Mouse (Mus musculus) gastrocnemius, postnatal 4 days (tissue): ENCODE data around the gene Dnm1. TPM values are rescaled to one million over a fixed set of nuclear protein-coding genes. Genes with fewer than 3 reads are reported as not detected.
A peak's percentile ranks its signal among the peaks of the same experiment; 100 is the strongest.

Source experiments
- DNase-seq, 2 experiments: peaks; one replicate each; pipeline ENCODE4 v3.0.0; 2021 to 2022; ENCODE audit warnings: low spot score in 2 of 2, mixed read lengths in 2 of 2
- long read RNA-seq, 2 experiments: library from polyadenylated mRNA; stranded (forward); transcript quantifications; one replicate each; pipeline ENCODE4 v2.0.0; 2021
- total RNA-seq, 2 experiments: library from RNA; stranded (reverse); gene quantifications; 2 replicates each; pipeline ENCODE4 v1.2.3; 2021

The Dnm1 gene
- 10 to 100 TPM; 36.5 to 38.7 TPM for total RNA-seq
- long read RNA-seq, experiment 1, partial matches to known transcripts = 6 of 11 reads
- long read RNA-seq, experiment 1, other reads (novel, unspliced or antisense) = 5 of 11 reads
- long read RNA-seq, experiment 2, partial matches to known transcripts = 4 of 9 reads
- long read RNA-seq, experiment 2, other reads (novel, unspliced or antisense) = 5 of 9 reads

- peak; percentile 93 to 94 for DNase-seq
Observed at GRCm38 (mm10) chr2:32353007-32353542, at the start of gene Dnm1. Dnm1 (minus strand) TSS chr2:32353338.

DNA sequence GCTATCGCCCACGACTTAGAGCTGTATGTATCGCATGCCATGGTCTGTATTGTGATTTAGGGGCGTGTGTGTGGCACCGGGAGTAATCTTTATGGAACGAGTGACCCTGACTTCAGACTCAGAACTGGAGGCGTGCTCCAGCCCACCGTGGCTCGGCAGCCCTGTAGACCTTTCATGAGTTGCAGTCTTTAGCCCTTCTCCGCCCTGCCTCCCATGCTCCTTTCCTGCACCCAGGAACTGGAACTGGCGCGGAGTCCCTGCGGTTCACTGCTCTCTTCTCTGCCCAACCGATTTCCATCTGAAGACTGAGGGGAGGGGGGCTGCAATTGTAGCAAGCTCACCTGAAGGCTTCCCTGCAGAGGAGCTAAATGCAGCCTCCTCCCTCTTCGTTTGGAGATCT lies 43.6 kb upstream of the Dnm1 start:
- DNase-seq = no peak

GRCm38 (mm10) chr2:32395946-32396621 lies 42.9 kb upstream of the Dnm1 start:
- DNase-seq = peak; percentile 72 to 89

- DNase-seq = peak; percentile 79 to 88
Observed at GRCm38 (mm10) chr2:32395484-32395945, 42.4 kb upstream of the Dnm1 start, which contains the start of gene Ptges2. Ptges2 (plus strand) TSS chr2:32395896.

- peak in 1 of 2 experiments; percentile 34 for DNase-seq
Observed at GRCm38 (mm10) chr2:32394973-32395372, 41.8 kb upstream of the Dnm1 start.

DNA sequence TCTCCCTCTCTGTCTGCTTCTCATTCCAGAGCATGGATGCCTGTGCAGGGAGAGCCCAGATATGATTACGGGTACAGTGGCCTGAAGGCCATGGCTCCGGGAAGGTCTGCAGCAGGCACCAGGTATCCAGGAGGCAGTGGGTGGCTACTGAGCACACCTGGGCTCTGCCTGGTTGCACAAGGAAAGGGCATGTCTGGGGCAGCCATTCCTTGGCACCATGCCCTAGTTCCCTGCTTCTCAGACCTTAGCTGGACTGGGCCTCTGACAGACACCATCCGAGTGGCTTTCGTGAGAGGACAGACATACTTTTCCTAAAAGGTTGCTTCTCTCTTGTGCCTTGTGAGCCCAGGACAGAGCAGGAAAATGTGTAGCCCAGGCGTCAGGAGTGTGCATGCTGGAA lies 38.9 kb upstream of the Dnm1 start:
- no peak for DNase-seq

DNA sequence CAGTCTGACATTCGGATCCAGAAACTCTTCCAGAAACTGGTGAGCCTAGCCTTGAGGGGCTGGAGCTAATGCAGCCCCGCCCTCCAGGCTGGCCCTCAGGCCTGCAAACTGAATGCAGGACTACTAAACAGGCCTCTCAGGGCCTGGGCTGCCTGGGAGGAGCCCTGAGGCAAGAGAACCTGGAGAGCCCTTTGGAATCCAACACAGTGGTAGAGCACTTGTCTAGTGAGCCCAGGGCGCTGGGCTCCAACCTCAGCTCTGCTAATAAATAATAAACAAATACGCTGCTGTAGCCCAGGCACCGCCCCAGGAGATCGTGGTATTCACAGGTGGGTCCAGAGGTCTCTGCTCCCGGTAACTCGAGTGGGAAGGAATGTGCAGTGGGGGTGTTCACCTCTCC lies 37.7 kb upstream of the Dnm1 start:
- DNase-seq = no peak

GRCm38 (mm10) chr2:32389157-32389556 lies 36.0 kb upstream of the Dnm1 start:
- no peak for DNase-seq

DNA sequence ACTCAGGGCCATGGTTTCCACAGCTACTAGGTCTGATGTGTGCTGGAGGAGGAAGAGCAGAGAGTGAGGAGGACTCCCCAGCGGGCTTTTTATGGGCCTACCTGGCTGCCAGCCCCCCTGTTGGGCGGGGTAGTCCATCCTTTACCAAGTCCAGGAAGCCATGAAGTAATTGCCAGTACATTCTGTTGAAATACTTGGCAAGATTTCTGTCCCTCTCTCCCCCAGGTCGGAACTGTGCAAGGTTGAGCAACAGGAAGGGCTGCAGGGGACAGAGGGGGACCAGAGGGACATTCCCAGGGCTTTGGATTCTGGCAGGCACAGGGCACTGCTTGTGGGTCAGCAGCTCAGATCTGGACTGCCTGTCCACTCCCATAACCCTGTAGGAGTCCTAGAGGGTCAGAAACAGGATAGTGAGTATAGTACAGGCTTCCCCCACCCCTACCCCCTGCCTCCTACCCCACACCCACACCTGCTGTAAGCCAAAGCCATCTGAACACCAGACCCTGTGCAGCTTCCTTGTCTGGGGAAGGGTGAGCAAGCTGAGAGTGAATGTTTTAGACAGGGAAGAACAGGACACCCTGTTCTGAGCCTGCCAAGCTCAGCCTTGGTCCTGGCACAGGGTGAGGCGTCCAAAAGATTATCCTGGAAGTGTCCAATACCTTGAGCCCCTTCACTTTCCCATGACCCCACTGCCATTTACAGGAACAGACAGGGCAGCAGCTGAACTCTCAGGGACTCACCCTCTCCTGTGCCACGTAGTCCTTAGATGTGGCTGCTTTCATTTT lies 34.8 kb upstream of the Dnm1 start, which contains the start of gene Lcn2:
Lcn2 (minus strand) TSS at position 547 of the 785 bp plus-strand sequence.
- no peak for DNase-seq

GRCm38 (mm10) chr2:32382689-32383088 lies 29.6 kb upstream of the Dnm1 start:
- DNase-seq = no peak

- peak; percentile 84 to 93 for DNase-seq
Observed at GRCm38 (mm10) chr2:32381775-32382223, 28.7 kb upstream of the Dnm1 start, which contains the start of gene 1110008P14Rik. 1110008P14Rik (minus strand) TSS chr2:32381938.

GRCm38 (mm10) chr2:32381141-32381774 lies 28.1 kb upstream of the Dnm1 start:
- no peak for DNase-seq

DNA sequence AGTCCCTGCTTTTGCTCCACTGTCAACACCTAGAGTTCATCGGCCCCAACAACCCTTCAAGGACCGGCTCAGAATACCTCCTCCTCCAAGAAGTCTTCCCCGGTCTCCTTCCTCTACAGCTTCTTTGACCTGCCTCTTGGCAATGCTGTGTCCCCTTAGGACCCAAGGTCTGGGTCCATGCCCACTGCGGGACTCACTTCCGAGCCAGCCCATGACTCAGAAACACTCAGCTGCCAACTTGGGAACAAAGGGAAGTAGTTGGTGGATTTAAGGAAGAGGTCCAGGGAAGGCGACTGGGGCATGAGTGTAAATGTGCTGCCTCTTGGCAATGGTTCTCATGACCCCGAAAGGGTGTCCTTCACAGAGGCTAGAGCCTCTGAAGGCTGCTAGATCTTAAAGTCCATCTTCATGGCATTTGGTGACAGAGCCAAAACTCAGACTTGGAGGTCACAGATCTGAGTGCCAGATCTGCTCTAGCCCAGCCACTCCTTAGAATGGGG lies 26.9 kb upstream of the Dnm1 start:
- DNase-seq = no peak

GRCm38 (mm10) chr2:32376963-32377362 lies 23.8 kb upstream of the Dnm1 start:
- DNase-seq = no peak

- DNase-seq = no peak
Observed at GRCm38 (mm10) chr2:32375317-32375940, 22.3 kb upstream of the Dnm1 start.

- DNase-seq = no peak
Observed at GRCm38 (mm10) chr2:32374191-32374590, 21.1 kb upstream of the Dnm1 start.

- no peak for DNase-seq
Observed at GRCm38 (mm10) chr2:32367315-32367714, 14.2 kb upstream of the Dnm1 start.

DNA sequence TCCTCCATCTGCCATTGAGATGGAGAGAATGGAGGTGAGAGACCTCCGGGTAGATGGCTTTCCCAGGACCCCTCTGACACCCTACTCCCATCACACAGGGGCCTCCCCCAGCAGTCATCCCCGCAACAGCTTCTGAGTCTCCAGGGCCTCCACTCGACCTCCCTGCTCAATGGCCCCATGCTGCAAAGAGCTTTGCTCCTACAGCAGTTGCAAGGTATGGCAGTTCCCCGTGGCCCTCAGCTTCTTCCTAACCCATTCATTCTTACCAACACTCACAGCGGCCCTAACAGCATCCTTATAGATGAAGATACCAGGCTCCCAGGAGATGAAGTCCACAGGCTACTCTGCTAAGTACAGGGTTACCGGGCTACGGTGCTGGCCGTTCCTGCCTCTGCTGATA lies 11.0 kb upstream of the Dnm1 start:
- no peak for DNase-seq

- DNase-seq = no peak
Observed at GRCm38 (mm10) chr2:32363376-32364106, 10.4 kb upstream of the Dnm1 start.
